Mouse (Mus musculus) cortical plate, adult 2 months (tissue): ENCODE data around the gene Emc6. TPM values are rescaled to one million over a fixed set of nuclear protein-coding genes. Genes with fewer than 3 reads are reported as not detected.

Source experiments
- H3K27ac ChIP-seq: fragments of 200-500 bp; 2 replicates; pipeline ENCODE4 v1.5.1; 2012; ENCODE audit warnings: low read length, control low read depth, inconsistent platforms; ENCODE audit not compliant: insufficient read depth
- H3K4me1 ChIP-seq: fragments of 200-500 bp; 2 replicates; pipeline ENCODE4 v1.6.1; 2011; ENCODE audit warnings: low read length; ENCODE audit not compliant: control insufficient read depth, insufficient read depth
- H3K4me3 ChIP-seq: fragments of 200-500 bp; 2 replicates; pipeline ENCODE4 v1.5.1; 2011; ENCODE audit warnings: mild to moderate bottlenecking, low read length, control low read depth; ENCODE audit not compliant: insufficient read depth
- CTCF ChIP-seq: fragments of 200-500 bp; IDR thresholded peaks from 2 replicates; pipeline ENCODE4 v1.5.1; 2011; ENCODE audit warnings: mild to moderate bottlenecking, control low read depth, low read length; ENCODE audit not compliant: insufficient read depth; ENCODE audit errors: extremely low read depth
- POLR2A ChIP-seq: fragments of 200-500 bp; IDR thresholded peaks from 2 replicates; pipeline ENCODE4 v1.6.1; 2011; ENCODE audit warnings: mild to moderate bottlenecking, low read length, control low read depth; ENCODE audit not compliant: insufficient read depth; ENCODE audit errors: extremely low read depth
- polyA plus RNA-seq: library from polyadenylated mRNA; depleted of rRNA; stranded (reverse); fragments of >200 nt; gene quantifications from 2 replicates; pipeline ENCODE4 v1.2.3, GENCODE M21; 2012

The Emc6 gene
- polyA plus RNA-seq, 1 experiment: 69.7 TPM

DNA sequence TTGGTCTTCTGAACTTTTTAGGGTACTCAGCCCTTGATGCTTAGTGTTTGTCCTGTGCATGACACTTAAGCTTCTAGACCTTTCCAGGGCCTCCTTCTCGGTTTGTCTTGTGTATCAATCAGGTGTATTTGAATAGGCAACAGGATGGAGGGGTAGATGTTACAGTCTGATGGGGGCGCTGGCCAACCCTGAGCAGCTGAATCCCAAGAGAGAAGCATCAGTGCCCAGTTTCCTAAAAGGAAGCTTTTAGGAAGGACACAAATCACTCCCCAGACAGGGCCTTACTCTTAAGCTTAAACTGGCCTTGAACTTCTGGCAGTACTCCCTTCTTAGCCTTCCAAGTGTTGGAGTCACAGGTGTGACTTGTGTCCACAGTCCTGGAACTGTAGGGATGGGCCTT is 1.1 kb upstream of the Emc6 start:
- TF ChIP-seq POLR2A: no peak
- peak overlapping the region; percentile 84 for H3K4me3 ChIP-seq
- peaks cover 4% of the 10 kb centered on the region; the same call in 1 of the 2 replicates for H3K4me1 ChIP-seq
- H3K27ac ChIP-seq: peak overlapping the region; percentile 89; the same call in 1 of the 2 replicates

DNA sequence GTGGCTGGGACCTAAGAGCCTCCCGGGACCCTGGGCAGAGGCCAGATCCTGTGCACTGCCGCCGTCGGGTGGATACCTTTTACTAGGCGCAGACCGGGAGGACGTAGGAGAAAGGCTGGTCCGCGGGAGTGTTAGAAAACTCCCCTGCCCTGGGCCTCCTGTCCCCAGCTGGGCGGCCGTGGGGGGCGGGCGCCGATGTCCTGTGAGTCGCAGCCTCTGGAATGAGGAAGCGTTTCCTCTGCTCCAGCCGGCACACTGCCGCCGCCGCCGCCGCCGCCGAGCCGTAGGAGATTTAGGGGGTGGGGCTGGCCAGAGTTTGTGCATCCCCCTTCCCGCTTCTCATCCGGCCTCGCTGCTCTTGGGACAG is 655 bp upstream of the Emc6 start:
- peak overlapping the region; percentile 89 for H3K27ac ChIP-seq

DNA sequence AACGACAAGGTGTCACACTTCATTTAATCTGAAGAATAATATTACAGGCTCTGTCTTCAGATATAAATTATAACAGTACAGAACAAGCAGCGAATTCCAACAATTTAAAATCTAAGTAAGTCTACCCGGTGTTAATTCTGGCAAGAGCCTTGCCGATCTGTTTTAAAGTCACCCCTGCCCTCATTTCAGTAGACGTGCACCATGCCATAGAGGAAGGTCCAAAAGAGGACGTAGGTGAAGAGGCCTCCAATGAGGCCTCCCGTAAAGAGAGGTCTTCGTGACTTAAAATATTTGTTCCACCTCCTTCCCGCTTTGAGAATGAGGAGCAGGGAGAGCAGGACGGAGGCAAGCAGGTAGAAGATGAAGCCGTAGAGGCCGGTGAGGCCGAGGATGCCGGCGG is 651 bp downstream of the Emc6 start:
- TF ChIP-seq POLR2A: no peak
- H3K4me1 ChIP-seq: peaks cover 5% of the 10 kb centered on the region; the same call in 1 of the 2 replicates
- H3K27ac ChIP-seq: 0 out of 2 replicates have a peak overlapping the region, but pooled peaks have one; percentile 53
- peak overlapping the region; percentile 84 for H3K4me3 ChIP-seq

More for the DNA sequence above, 655 bp upstream of the Emc6 start:
- TF ChIP-seq POLR2A (no peak), CTCF (no peak)
- Histone ChIP-seq H3K4me1 (peaks cover 4% of the 10 kb centered on the region; the same call in 1 of the 2 replicates), H3K4me3 (peak overlapping the region; percentile 84)

DNA sequence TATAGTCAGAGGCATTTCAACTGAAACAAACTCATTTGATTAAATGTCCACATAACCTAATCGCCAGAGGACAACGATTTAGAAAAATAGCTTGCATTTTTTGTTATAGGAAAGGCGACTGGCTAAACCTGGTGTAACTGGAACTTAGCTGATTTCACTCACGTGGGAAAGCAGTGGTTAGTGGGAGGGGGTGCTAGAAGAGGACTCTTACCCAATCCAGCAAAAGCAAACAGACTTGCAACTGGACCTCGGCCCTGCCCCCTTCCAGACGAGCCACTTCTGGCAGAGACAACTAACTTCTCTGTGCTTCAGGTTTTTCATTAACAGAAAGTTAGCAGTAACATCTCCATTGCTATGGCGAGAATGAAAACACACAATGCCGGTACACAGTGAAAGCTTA is 1.2 kb downstream of the Emc6 start:
- H3K27ac ChIP-seq: no peak overlapping the region
- no peak for TF ChIP-seq CTCF
- no peak for TF ChIP-seq POLR2A
- H3K4me1 ChIP-seq: peaks cover 5% of the 10 kb centered on the region; the same call in 1 of the 2 replicates
- H3K4me3 ChIP-seq: peak overlapping the region; percentile 84; the same call in 1 of the 2 replicates

DNA sequence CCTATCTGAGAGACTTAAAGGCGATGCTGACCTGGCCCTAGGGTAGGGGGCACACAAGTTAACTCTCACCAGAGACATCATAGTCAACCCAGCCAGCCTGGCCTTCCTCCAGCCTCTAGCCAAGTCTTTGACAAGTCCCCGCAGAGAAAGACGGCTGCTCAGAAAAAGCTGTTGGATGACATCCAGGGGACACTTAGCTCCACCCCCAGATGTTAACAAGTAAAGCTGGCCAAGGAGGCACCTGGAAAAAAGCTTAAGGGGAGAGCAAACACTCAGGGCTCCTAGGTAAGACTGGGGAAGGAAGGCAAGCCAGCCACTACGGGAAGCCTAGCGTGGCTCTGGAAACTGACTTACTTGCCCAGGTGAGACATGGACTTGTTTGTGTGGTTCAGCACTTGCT is 4.7 kb downstream of the Emc6 start:
- no peak overlapping the region for H3K4me3 ChIP-seq
- H3K4me1 ChIP-seq: peaks cover 5% of the 10 kb centered on the region; the same call in 1 of the 2 replicates
- TF ChIP-seq POLR2A (no peak), CTCF (no peak)
- no peak overlapping the region for H3K27ac ChIP-seq

DNA sequence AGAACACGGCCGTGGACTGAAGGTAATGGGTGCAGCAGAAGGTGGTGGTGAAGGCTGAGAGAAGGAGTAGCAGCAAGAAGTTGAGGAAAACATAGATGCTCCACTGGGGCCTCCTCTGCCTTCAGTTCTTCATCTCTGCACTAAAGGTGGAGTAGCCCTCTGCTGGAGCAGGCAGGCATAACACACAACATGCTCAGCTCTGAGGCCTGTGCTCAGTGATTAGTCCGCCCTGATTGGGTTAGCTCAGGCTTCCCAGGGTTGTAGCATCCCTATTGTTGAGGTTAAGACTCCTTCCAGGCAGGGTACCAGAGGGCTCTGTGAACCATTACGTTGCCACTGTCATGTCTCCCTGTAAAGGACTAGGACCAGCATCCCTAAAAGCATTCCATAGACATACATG is 7.6 kb downstream of the Emc6 start:
- Histone ChIP-seq H3K4me3 (no peak overlapping the region), H3K4me1 (peaks cover 1% of the 10 kb centered on the region; the same call in 1 of the 2 replicates), H3K27ac (no peak overlapping the region)
- TF ChIP-seq POLR2A (no peak), CTCF (peak; percentile 68)

DNA sequence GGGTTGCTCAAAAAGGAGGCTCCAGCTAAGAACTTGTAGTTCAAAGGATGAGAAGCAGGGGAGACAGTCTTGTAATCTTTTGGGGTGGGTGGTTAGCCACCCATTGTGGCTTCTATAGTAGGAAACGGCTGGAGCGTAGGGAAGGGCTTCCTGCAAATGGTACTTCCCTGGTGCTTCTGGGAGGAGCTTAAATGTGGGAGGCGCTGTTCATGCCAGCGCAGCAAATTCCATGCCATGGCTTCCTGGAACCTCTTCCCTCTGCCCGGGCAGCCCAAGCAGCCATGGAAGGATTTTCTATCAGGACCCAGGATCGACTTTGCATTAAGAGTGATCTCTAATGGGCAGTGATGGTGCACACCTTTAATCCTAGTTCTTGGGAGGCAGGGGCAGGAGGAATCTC is 8.3 kb downstream of the Emc6 start:
- Histone ChIP-seq H3K4me1 (peaks cover 1% of the 10 kb centered on the region; the same call in 1 of the 2 replicates), H3K27ac (no peak overlapping the region), H3K4me3 (no peak overlapping the region)
- TF ChIP-seq POLR2A (no peak), CTCF (no peak)

DNA sequence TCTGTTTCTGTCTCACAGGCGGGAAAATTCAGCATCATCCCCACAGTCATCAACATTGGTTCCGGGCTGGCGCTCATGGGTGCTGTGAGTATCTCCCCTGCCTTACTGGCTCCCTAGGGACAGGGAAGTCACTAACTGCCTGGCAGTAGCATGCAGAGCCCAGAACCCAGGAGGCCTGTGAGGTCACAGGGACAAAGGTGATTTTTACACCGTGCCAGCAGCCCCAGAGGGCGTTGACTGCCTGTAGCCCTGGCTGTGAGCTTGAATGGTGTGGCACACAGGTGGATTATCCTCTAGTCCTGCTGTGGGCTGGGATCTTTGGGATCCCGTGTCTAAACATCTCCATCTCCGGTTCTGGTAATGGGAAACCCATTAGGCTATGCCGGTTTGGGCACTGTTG is 8.8 kb downstream of the Emc6 start:
- Histone ChIP-seq H3K4me1 (peaks cover 1% of the 10 kb centered on the region; the same call in 1 of the 2 replicates), H3K4me3 (no peak overlapping the region), H3K27ac (no peak overlapping the region)
- TF ChIP-seq CTCF: no peak

DNA sequence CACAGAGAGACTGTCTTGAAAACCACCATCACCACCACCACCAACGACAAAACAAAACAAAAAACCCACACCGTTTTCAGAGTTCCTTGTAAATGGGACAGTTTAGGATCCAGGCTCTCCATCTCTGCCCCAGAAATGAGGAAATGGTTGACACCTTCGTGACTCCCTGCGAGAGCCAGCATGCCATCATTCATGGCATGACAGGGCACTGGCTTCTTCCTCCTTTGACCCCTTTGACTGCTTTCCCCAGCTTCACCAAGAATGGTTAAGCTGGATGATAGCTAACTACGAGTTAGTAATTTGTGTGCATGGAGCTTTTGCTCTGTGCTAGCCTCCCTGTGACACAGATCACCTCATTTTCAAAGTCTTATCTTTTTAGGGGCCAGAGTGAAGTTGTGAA is 14.6 kb downstream of the Emc6 start:
- TF ChIP-seq CTCF (no peak), POLR2A (no peak)

DNA sequence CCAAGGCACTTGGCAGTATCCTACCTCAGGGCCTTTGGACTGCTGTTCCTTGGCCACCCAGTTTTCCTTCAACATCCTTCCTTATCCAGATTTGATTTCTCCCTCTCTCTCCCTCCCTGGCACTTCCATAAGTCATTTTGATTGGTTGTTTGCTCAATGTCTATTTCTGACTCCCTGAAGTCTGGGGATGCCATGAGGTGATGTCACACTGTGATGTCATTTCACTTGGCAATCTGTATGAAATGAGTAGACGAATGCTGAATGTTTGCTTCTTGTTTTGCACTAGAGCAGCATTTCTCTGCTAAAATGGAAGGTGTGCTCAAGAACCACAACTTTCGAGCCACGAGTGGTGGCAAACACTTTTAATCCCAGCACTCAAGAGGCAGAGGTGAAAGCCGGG is 15.2 kb downstream of the Emc6 start:
- no peak overlapping the region for H3K4me3 ChIP-seq
- H3K4me1 ChIP-seq: no peaks in the 10 kb centered on the region
- H3K27ac ChIP-seq: no peak overlapping the region
- no peak for TF ChIP-seq CTCF
- TF ChIP-seq POLR2A: no peak

More for the DNA sequence above, 14.6 kb downstream of the Emc6 start:
- no peak overlapping the region for H3K4me3 ChIP-seq
- no peaks in the 10 kb centered on the region for H3K4me1 ChIP-seq
- H3K27ac ChIP-seq: no peak overlapping the region

DNA sequence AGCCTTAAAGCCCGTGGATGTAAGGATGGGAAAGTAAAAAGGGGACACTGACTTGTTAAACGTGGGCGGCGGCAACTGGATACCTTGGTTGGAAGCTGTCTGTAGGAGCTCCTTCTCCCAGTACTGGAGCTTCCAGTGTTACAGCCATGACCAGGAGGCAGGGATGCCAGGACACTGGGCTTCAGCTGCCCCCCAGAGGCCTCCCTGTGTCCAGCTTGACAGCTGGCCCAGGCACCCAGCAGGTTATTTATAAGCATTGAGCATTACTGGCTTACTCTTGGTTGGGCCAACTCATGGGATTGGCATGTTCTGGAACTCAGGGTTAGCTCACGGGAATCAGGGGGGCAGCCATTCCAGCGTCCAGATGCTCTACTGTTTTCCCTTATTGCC is 16.0 kb downstream of the Emc6 start:
- Histone ChIP-seq H3K27ac (no peak overlapping the region), H3K4me3 (peak overlapping the region; percentile 34; the same call in 1 of the 2 replicates), H3K4me1 (no peaks in the 10 kb centered on the region)
- TF ChIP-seq CTCF (no peak), POLR2A (no peak)
